Mouse (Mus musculus) macrophage (primary cell): Measurements from ENCODE around the gene Ctbp2. TPM values are rescaled to one million over a fixed set of nuclear protein-coding genes. Genes with fewer than 3 reads are reported as not detected.
"Not testable (repeated sequence)": the region's sequence is repeated elsewhere in the genome, so short reads cannot be mapped to it uniquely, and the experiment has no call there.

Source experiments
- H3K27ac ChIP-seq: fragments of 350-480 bp; formaldehyde crosslinking; 2 replicates; pipeline ENCODE4 v1.9.0; 2021
- H3K36me3 ChIP-seq: fragments of 350-480 bp; formaldehyde crosslinking; 2 replicates; pipeline ENCODE4 v1.9.0; 2021; ENCODE audit errors: inconsistent target
- H3K4me3 ChIP-seq: fragments of 350-480 bp; formaldehyde crosslinking; 2 replicates; pipeline ENCODE4 v1.9.0; 2021; ENCODE audit errors: inconsistent target
- H3K79me2 ChIP-seq: fragments of 350-480 bp; formaldehyde crosslinking; 2 replicates; pipeline ENCODE4 v1.9.0; 2021; ENCODE audit errors: inconsistent target
- WGBS: methylation state at CpG from one replicate; pipeline ENCODE4 v1.1.7; 2026; ENCODE audit warnings: inconsistent platforms; ENCODE audit not compliant: missing documents; 5-methylcytosine and 5-hydroxymethylcytosine counted together
- polyA plus RNA-seq: library from polyadenylated mRNA; stranded (reverse); fragments of 250-400 nt; gene quantifications from 3 replicates; pipeline ENCODE4 v1.2.4, GENCODE M21; 2018; ENCODE audit warnings: inconsistent platforms

The Ctbp2 gene
- polyA plus RNA-seq, 1 experiment from 2014 or later = 34.1 TPM

GRCm38 (mm10) chr7:133109442-133109841 is 14.7 kb downstream of the Ctbp2 start:
- H3K79me2 ChIP-seq = peaks cover 100% of the 10 kb centered on the region
- H3K27ac ChIP-seq = no peak overlapping the region
- H3K36me3 ChIP-seq = no peaks in the 10 kb centered on the region
- WGBS = 96% methylated on average over 4 of the region's 4 CpGs
- H3K4me3 ChIP-seq = no peak overlapping the region

- Histone ChIP-seq H3K27ac (no peak overlapping the region), H3K36me3 (no peaks in the 10 kb centered on the region), H3K4me3 (no peak overlapping the region), H3K79me2 (peaks cover 100% of the 10 kb centered on the region)
- WGBS = 97% methylated on average over 2 of the region's 2 CpGs
Observed at GRCm38 (mm10) chr7:133108695-133109094, 15.5 kb downstream of the Ctbp2 start.

GRCm38 (mm10) chr7:133102578-133102977 is 21.6 kb downstream of the Ctbp2 start:
- 97% methylated on average over 3 of the region's 3 CpGs for WGBS
- H3K36me3 ChIP-seq = no peaks in the 10 kb centered on the region
- H3K4me3 ChIP-seq = no peak overlapping the region
- no peak overlapping the region for H3K27ac ChIP-seq
- peaks cover 100% of the 10 kb centered on the region for H3K79me2 ChIP-seq

GRCm38 (mm10) chr7:133101070-133101469 is 23.1 kb downstream of the Ctbp2 start:
- Histone ChIP-seq H3K36me3 (no peaks in the 10 kb centered on the region), H3K27ac (no peak overlapping the region), H3K79me2 (peaks cover 100% of the 10 kb centered on the region), H3K4me3 (no peak overlapping the region)
- 92% methylated on average over 6 of the region's 6 CpGs for WGBS

- H3K4me3 ChIP-seq = no peak overlapping the region
- peaks cover 100% of the 10 kb centered on the region for H3K79me2 ChIP-seq
- no peak overlapping the region for H3K27ac ChIP-seq
- 94% methylated on average over 6 of the region's 6 CpGs for WGBS
- H3K36me3 ChIP-seq = no peaks in the 10 kb centered on the region
Observed at GRCm38 (mm10) chr7:133100178-133100577, 24.0 kb downstream of the Ctbp2 start.

GRCm38 (mm10) chr7:133099266-133099665 is 24.9 kb downstream of the Ctbp2 start:
- Histone ChIP-seq H3K79me2 (peaks cover 100% of the 10 kb centered on the region), H3K36me3 (no peaks in the 10 kb centered on the region), H3K27ac (no peak overlapping the region), H3K4me3 (no peak overlapping the region)
- WGBS = 86% methylated on average over 4 of the region's 4 CpGs

- 95% methylated on average over 12 of the region's 12 CpGs for WGBS
Observed at GRCm38 (mm10) chr7:133098118-133098793, 25.9 kb downstream of the Ctbp2 start.

GRCm38 (mm10) chr7:133095610-133096009 is 28.5 kb downstream of the Ctbp2 start:
- H3K79me2 ChIP-seq = peaks cover 100% of the 10 kb centered on the region

More at GRCm38 (mm10) chr7:133098118-133098793, 25.9 kb downstream of the Ctbp2 start:
- Histone ChIP-seq H3K27ac (no peak overlapping the region), H3K4me3 (no peak overlapping the region), H3K79me2 (peaks cover 100% of the 10 kb centered on the region), H3K36me3 (no peaks in the 10 kb centered on the region)

GRCm38 (mm10) chr7:133094711-133095495 is 29.3 kb downstream of the Ctbp2 start:
- 77% methylated on average over 7 of the region's 9 CpGs for WGBS
- Histone ChIP-seq H3K79me2 (peaks cover 100% of the 10 kb centered on the region), H3K4me3 (no peak overlapping the region), H3K36me3 (no peaks in the 10 kb centered on the region), H3K27ac (no peak overlapping the region)

More at GRCm38 (mm10) chr7:133095610-133096009, 28.5 kb downstream of the Ctbp2 start:
- not testable (repeated sequence) for H3K36me3 ChIP-seq, H3K27ac ChIP-seq, H3K4me3 ChIP-seq
- WGBS = 100% methylated on average over 3 of the region's 7 CpGs

GRCm38 (mm10) chr7:133094161-133094560 is 30.0 kb downstream of the Ctbp2 start:
- Histone ChIP-seq H3K79me2 (peaks cover 100% of the 10 kb centered on the region), H3K4me3 (no peak overlapping the region), H3K27ac (no peak overlapping the region), H3K36me3 (no peaks in the 10 kb centered on the region)
- WGBS = 96% methylated on average over 2 of the region's 3 CpGs

- Histone ChIP-seq H3K79me2 (peaks cover 100% of the 10 kb centered on the region), H3K27ac (no peak overlapping the region), H3K4me3 (no peak overlapping the region), H3K36me3 (no peaks in the 10 kb centered on the region)
- 88% methylated on average over 5 of the region's 5 CpGs for WGBS
Observed at GRCm38 (mm10) chr7:133093731-133094130, 30.4 kb downstream of the Ctbp2 start.

GRCm38 (mm10) chr7:133090641-133091040 is 33.5 kb downstream of the Ctbp2 start:
- peaks cover 100% of the 10 kb centered on the region for H3K79me2 ChIP-seq
- no peaks in the 10 kb centered on the region for H3K36me3 ChIP-seq
- no peak overlapping the region for H3K4me3 ChIP-seq
- WGBS = 83% methylated on average over 4 of the region's 4 CpGs
- no peak overlapping the region for H3K27ac ChIP-seq

GRCm38 (mm10) chr7:133089621-133090260 is 34.4 kb downstream of the Ctbp2 start:
- 97% methylated on average over 9 of the region's 11 CpGs for WGBS
- no peak overlapping the region for H3K27ac ChIP-seq
- H3K36me3 ChIP-seq = no peaks in the 10 kb centered on the region
- H3K4me3 ChIP-seq = no peak overlapping the region
- peaks cover 100% of the 10 kb centered on the region for H3K79me2 ChIP-seq

- Histone ChIP-seq H3K27ac (no peak overlapping the region), H3K36me3 (no peaks in the 10 kb centered on the region), H3K79me2 (peaks cover 100% of the 10 kb centered on the region), H3K4me3 (no peak overlapping the region)
- whole genome bisulfite sequencing = 75% methylated on average over 9 of the region's 11 CpGs
Observed at GRCm38 (mm10) chr7:133088830-133089261, 35.3 kb downstream of the Ctbp2 start.

GRCm38 (mm10) chr7:133088411-133088810 is 35.7 kb downstream of the Ctbp2 start:
- Histone ChIP-seq H3K36me3 (no peaks in the 10 kb centered on the region), H3K79me2 (peaks cover 100% of the 10 kb centered on the region), H3K27ac (no peak overlapping the region), H3K4me3 (no peak overlapping the region)
- WGBS = 90% methylated on average over 4 of the region's 4 CpGs
